Mouse (Mus musculus) hindbrain, embryonic 12.5 days (tissue): ENCODE data around the gene Wfs1. TPM values are rescaled to one million over a fixed set of nuclear protein-coding genes. Genes with fewer than 3 reads are reported as not detected.
"Not testable (repeated sequence)": the region's sequence is repeated elsewhere in the genome, so short reads cannot be mapped to it uniquely, and the experiment has no call there.

ENCODE experiments used
- ATAC-seq: fragments of 200-750 bp; cut with Nextera tagmentation; 2 replicates; pipeline ENCODE4 v1.8.0; 2017; ENCODE audit warnings: moderate TSS enrichment; ENCODE audit not compliant: low FRiP score
- H3K27ac ChIP-seq: fragments of 300-500 bp; sonication (generic); 2 replicates; pipeline ENCODE4 v1.5.1; 2016; ENCODE audit warnings: mild to moderate bottlenecking
- H3K27me3 ChIP-seq: fragments of 300-500 bp; sonication (generic); 2 replicates; pipeline ENCODE4 v1.6.1; 2016; ENCODE audit warnings: mild to moderate bottlenecking
- H3K36me3 ChIP-seq: fragments of 300-500 bp; sonication (generic); 2 replicates; pipeline ENCODE4 v1.6.1; 2016; ENCODE audit warnings: mild to moderate bottlenecking
- H3K4me1 ChIP-seq: fragments of 300-500 bp; sonication (generic); 2 replicates; pipeline ENCODE4 v1.6.1; 2016
- H3K4me2 ChIP-seq: fragments of 300-500 bp; sonication (generic); replicated peaks from 2 replicates; pipeline ENCODE4 v1.6.1; 2016; ENCODE audit warnings: mild to moderate bottlenecking
- H3K4me3 ChIP-seq: fragments of 300-500 bp; sonication (generic); 2 replicates; pipeline ENCODE4 v1.5.1; 2016; ENCODE audit warnings: mild to moderate bottlenecking
- H3K9ac ChIP-seq: fragments of 300-500 bp; sonication (generic); 2 replicates; pipeline ENCODE4 v1.6.1; 2016; ENCODE audit warnings: mild to moderate bottlenecking, moderate library complexity
- H3K9me3 ChIP-seq: fragments of 300-500 bp; sonication (generic); replicated peaks from 2 replicates; pipeline ENCODE4 v1.6.1; 2016; ENCODE audit warnings: mild to moderate bottlenecking
- WGBS: fragments of 180-500 bp; shearing (Covaris S2); methylation state at CpG from one replicate; pipeline ENCODE4 v1.1.7; 2016; 5-methylcytosine and 5-hydroxymethylcytosine counted together
- polyA plus RNA-seq: library from polyadenylated mRNA; unstranded; fragments of >200 nt; fragmentation: Nextera tagmentation; extraction: Ambion mirVana; gene quantifications from 2 replicates; pipeline ENCODE4 v1.2.1, GENCODE M21; 2016

Wfs1 gene
- polyA plus RNA-seq, 1 experiment from 2014 or later = 9.6 TPM

DNA sequence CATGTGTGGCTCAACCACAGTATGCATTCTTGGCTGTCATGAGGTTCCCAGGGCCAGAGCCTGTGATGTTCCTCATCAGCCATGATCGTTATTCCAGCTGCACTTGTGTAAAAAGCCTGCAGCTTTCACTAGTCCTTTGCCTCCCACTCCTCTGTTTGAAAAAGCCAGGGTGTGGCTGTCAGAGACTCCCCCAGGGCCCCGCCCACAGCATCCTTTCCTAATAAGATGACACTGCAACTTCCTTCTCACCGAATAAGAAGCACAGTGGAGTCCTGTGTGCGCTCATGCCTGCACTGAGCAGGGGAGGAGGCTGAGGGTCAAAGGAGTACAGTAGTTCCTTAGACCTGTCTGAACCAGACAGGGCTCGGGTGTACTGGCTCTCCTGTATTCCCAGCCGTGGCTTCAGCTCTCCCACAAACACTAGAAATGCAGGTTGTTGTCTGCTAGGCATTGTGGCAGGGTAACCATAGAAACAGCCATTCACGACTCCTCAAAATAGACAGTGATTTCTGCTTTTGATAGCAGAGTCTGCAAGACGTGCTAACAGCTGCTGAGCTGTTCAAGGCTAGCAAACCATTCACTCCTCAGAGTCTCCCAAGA, 43.8 kb downstream of the Wfs1 start:
- Histone ChIP-seq H3K36me3 (no peaks in the 10 kb centered on the region), H3K9me3 (no peaks in the 10 kb centered on the region), H3K27ac (no peak overlapping the region), H3K4me2 (no peak overlapping the region), H3K4me3 (no peak overlapping the region), H3K9ac (no peak overlapping the region), H3K4me1 (peaks cover 13% of the 10 kb centered on the region), H3K27me3 (peaks cover 5% of the 10 kb centered on the region)
- WGBS = 35% methylated on average over 8 of the region's 8 CpGs
- 0 out of 2 replicates have a peak, but pooled peaks have one; percentile 55 for ATAC-seq

- no peak overlapping the region for H3K4me3 ChIP-seq
- no peak overlapping the region for H3K27ac ChIP-seq
- no peak overlapping the region for H3K4me2 ChIP-seq
- ATAC-seq = no peak
- H3K36me3 ChIP-seq = no peaks in the 10 kb centered on the region
- peaks cover 13% of the 10 kb centered on the region for H3K4me1 ChIP-seq
- WGBS = 71% methylated on average over 5 of the region's 5 CpGs
- H3K9me3 ChIP-seq = no peaks in the 10 kb centered on the region
- H3K9ac ChIP-seq = no peak overlapping the region
- H3K27me3 ChIP-seq = peaks cover 5% of the 10 kb centered on the region
Measured at GRCm38 (mm10) chr5:36944552-36944951, 44.5 kb downstream of the Wfs1 start.

DNA sequence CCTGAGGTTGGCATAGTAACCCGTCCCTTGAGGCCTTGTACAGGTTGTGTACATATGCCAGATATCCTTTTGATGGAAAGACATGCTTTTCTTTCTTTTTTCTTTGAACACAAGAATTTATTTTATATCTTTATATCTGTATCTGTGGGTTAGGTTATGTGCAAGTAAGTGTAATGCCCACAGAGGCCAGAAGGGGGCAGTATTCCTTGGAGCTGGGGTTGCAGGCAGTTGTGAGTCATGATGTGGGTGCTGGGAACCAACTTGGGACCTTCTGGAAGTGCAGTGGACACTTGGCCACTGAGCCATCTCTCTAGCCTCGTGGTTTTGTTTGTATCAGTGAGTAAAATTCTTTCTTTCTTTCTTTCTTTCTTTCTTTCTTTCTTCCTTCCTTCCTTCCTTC, 46.6 kb downstream of the Wfs1 start:
- Histone ChIP-seq H3K4me2 (no peak overlapping the region), H3K4me1 (peaks cover 13% of the 10 kb centered on the region), H3K27me3 (no peaks in the 10 kb centered on the region), H3K27ac (no peak overlapping the region), H3K9ac (no peak overlapping the region), H3K9me3 (no peaks in the 10 kb centered on the region), H3K36me3 (no peaks in the 10 kb centered on the region), H3K4me3 (no peak overlapping the region)
- no peak for ATAC-seq
- 90% methylated on average over 2 of the region's 2 CpGs for WGBS

GRCm38 (mm10) chr5:36938991-36939390, 50.0 kb downstream of the Wfs1 start:
- not testable (repeated sequence) for ATAC-seq, H3K4me2 ChIP-seq, H3K27ac ChIP-seq, H3K4me3 ChIP-seq, H3K9me3 ChIP-seq, H3K9ac ChIP-seq, H3K36me3 ChIP-seq, H3K27me3 ChIP-seq
- WGBS = 78% methylated on average over 2 of the region's 2 CpGs
- peaks cover 13% of the 10 kb centered on the region for H3K4me1 ChIP-seq

- no peak for ATAC-seq
- Histone ChIP-seq H3K36me3 (no peaks in the 10 kb centered on the region), H3K27me3 (no peaks in the 10 kb centered on the region), H3K4me3 (no peak overlapping the region), H3K4me1 (peaks cover 13% of the 10 kb centered on the region), H3K27ac (no peak overlapping the region), H3K9ac (no peak overlapping the region), H3K9me3 (no peaks in the 10 kb centered on the region), H3K4me2 (no peak overlapping the region)
- 91% methylated on average over 5 of the region's 5 CpGs for WGBS
Measured at GRCm38 (mm10) chr5:36938021-36938420, 51.0 kb downstream of the Wfs1 start.

DNA sequence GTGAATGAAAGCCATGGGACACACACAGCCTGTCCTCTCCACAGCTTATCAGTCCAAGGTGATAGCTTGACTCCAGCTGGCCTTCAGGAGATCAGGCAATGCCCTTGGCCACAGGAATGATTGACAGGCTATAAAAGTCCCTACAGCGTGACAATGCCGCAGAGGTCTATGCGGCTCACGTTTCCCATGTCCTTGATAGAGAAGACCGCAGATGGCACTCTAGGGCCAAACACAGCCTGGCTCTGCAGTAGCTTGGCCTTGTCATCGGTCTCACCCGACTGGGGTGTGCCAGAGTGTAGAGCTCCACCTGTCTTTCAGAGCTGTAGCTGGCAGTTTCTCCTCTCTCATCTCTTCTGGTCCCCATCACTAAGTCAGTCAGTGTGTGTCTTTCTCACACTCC, 52.5 kb downstream of the Wfs1 start:
- Histone ChIP-seq H3K9me3 (no peaks in the 10 kb centered on the region), H3K4me1 (peaks cover 13% of the 10 kb centered on the region), H3K27me3 (no peaks in the 10 kb centered on the region), H3K4me2 (no peak overlapping the region), H3K9ac (no peak overlapping the region), H3K4me3 (no peak overlapping the region), H3K27ac (no peak overlapping the region), H3K36me3 (no peaks in the 10 kb centered on the region)
- WGBS = 87% methylated on average over 7 of the region's 7 CpGs
- ATAC-seq = no peak

GRCm38 (mm10) chr5:36935486-36936473, 53.2 kb downstream of the Wfs1 start:
- H3K4me3 ChIP-seq = no peak overlapping the region
- 59% methylated on average over 17 of the region's 17 CpGs for WGBS
- H3K36me3 ChIP-seq = no peaks in the 10 kb centered on the region
- H3K9ac ChIP-seq = no peak overlapping the region
- H3K4me1 ChIP-seq = peaks cover 13% of the 10 kb centered on the region
- ATAC-seq = peak; percentile 76
- no peak overlapping the region for H3K4me2 ChIP-seq
- no peak overlapping the region for H3K27ac ChIP-seq
- H3K9me3 ChIP-seq = no peaks in the 10 kb centered on the region
- H3K27me3 ChIP-seq = no peaks in the 10 kb centered on the region

GRCm38 (mm10) chr5:36933383-36933782, 55.6 kb downstream of the Wfs1 start:
- Histone ChIP-seq H3K9ac (no peak overlapping the region), H3K27ac (no peak overlapping the region), H3K9me3 (no peaks in the 10 kb centered on the region), H3K4me2 (no peak overlapping the region), H3K4me1 (peaks cover 13% of the 10 kb centered on the region), H3K27me3 (no peaks in the 10 kb centered on the region), H3K36me3 (no peaks in the 10 kb centered on the region), H3K4me3 (no peak overlapping the region)
- ATAC-seq = no peak
- WGBS = 62% methylated on average over 8 of the region's 8 CpGs

GRCm38 (mm10) chr5:36929376-36929775, 59.6 kb downstream of the Wfs1 start:
- ATAC-seq = no peak
- H3K36me3 ChIP-seq = no peaks in the 10 kb centered on the region
- no peaks in the 10 kb centered on the region for H3K9me3 ChIP-seq
- no peak overlapping the region for H3K9ac ChIP-seq
- no peak overlapping the region for H3K4me3 ChIP-seq
- no peak overlapping the region for H3K4me2 ChIP-seq
- 64% methylated on average over 3 of the region's 3 CpGs for WGBS
- H3K27ac ChIP-seq = no peak overlapping the region
- H3K4me1 ChIP-seq = no peaks in the 10 kb centered on the region; the same call in 1 of the 2 replicates
- no peaks in the 10 kb centered on the region for H3K27me3 ChIP-seq

- no peak overlapping the region for H3K4me3 ChIP-seq
- H3K27ac ChIP-seq = no peak overlapping the region
- H3K4me1 ChIP-seq = no peaks in the 10 kb centered on the region; the same call in 1 of the 2 replicates
- H3K36me3 ChIP-seq = no peaks in the 10 kb centered on the region
- H3K27me3 ChIP-seq = no peaks in the 10 kb centered on the region
- no peaks in the 10 kb centered on the region for H3K9me3 ChIP-seq
- ATAC-seq = no peak
- H3K4me2 ChIP-seq = no peak overlapping the region
- WGBS = 54% methylated on average over 4 of the region's 4 CpGs
- no peak overlapping the region for H3K9ac ChIP-seq
Measured at GRCm38 (mm10) chr5:36928701-36929100, 60.3 kb downstream of the Wfs1 start.

DNA sequence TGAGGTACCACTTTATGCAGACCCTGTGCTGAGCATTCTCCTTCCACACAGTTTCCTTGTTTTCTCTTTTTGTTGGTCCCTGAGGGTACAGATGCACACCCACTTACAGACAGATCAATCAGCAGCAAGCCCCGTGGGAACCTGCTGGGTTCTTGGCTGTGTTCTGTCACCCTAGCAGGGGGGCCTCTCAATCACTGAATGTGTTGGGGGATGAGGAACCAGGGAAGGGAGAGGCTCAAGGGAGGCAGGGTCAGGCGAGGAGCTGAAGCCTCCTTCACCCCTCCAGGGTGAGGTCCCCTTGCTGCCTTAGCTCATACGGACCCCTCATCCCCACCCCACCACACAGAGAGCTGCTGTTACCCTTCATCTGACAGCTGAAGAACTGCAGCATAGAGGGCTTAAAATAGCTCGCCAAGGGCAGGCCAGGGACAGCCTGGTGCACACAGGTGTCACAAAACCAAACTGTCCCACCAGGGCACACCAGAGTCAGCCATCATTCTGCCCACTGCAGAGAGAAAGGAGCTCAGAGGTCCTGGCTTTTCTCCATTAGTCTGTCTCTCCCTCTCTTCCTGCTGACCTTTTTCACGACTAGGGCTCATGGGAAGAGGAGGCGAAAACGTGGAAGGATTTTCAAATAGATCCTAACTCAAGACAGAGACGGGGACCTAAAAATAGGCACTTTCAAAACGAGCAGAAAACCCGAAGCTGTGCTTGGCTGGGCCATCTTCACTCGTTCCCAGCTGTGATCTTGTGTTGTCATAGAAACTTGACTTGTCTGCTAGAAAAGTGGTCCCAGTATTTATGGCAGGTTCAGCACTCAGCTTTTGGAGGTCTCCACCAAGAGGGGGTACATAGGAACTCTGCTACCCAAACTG, 64.9 kb downstream of the Wfs1 start:
- WGBS = 48% methylated on average over 11 of the region's 11 CpGs
- H3K36me3 ChIP-seq = no peaks in the 10 kb centered on the region
- no peak overlapping the region for H3K4me3 ChIP-seq
- no peaks in the 10 kb centered on the region for H3K9me3 ChIP-seq
- no peak overlapping the region for H3K9ac ChIP-seq
- H3K4me2 ChIP-seq = no peak overlapping the region
- H3K27me3 ChIP-seq = no peaks in the 10 kb centered on the region; the same call in 1 of the 2 replicates
- no peak overlapping the region for H3K27ac ChIP-seq
- no peak for ATAC-seq
- peaks cover 7% of the 10 kb centered on the region for H3K4me1 ChIP-seq

- WGBS = 78% methylated on average over 10 of the region's 10 CpGs
- no peak for ATAC-seq
- Histone ChIP-seq H3K9ac (no peak overlapping the region), H3K4me3 (no peak overlapping the region), H3K36me3 (no peaks in the 10 kb centered on the region), H3K9me3 (no peaks in the 10 kb centered on the region), H3K4me2 (no peak overlapping the region), H3K27ac (no peak overlapping the region), H3K4me1 (peaks cover 15% of the 10 kb centered on the region), H3K27me3 (no peaks in the 10 kb centered on the region; the same call in 1 of the 2 replicates)
Measured at GRCm38 (mm10) chr5:36922811-36923210, 66.2 kb downstream of the Wfs1 start.
